Mouse (Mus musculus): ENCODE results near the gene Xpc. TPM values are rescaled to one million over a fixed set of nuclear protein-coding genes. Genes with fewer than 3 reads are reported as not detected.

Xpc gene
- 16.4 and 18.9 TPM in 2 replicates for polyA plus RNA-seq (2014; fragmentation: Nextera tagmentation; extraction: Ambion mirVana)

- ATAC-seq (replicated peaks; ENCODE audit: low FRiP score, low TSS enrichment, low read depth) (peak; percentile 99), DNase-seq (ENCODE audit: low spot score) (peak; percentile 100)
- Histone ChIP-seq H3K4me1 (replicated peaks; ENCODE audit: control insufficient read depth, insufficient read depth, low read length) (peaks cover 16% of the 10 kb centered on the region), H3K27ac (ENCODE audit: low read depth) (peak within 1 kb of the TSS; percentile 73), H3K4me2 (ENCODE audit: low read length) (peak within 1 kb of the TSS; percentile 82), H3K4me3 (ENCODE audit: low read depth, low read length) (peak within 1 kb of the TSS; percentile 75), H3K36me3 (ENCODE audit: control insufficient read depth, insufficient read depth, low read length) (peaks cover 37% of the 10 kb centered on the region), H3K9ac (ENCODE audit: low read length) (peak within 1 kb of the TSS; percentile 80), H3K9me3 (ENCODE audit: control insufficient read depth, low read length) (no peaks in the 10 kb centered on the region), H3K27me3 (replicated peaks; ENCODE audit: control insufficient read depth, insufficient read depth, low read length) (no peaks in the 10 kb centered on the region)
- under 1% methylated on average over 80 of the region's 80 CpGs for WGBS
Observed at GRCm38 (mm10) chr6:91515545-91516449, at the start of gene Xpc, which contains the start of gene Lsm3. Xpc (minus strand) TSS chr6:91515888. Lsm3 (plus strand) TSS chr6:91515928.

DNA sequence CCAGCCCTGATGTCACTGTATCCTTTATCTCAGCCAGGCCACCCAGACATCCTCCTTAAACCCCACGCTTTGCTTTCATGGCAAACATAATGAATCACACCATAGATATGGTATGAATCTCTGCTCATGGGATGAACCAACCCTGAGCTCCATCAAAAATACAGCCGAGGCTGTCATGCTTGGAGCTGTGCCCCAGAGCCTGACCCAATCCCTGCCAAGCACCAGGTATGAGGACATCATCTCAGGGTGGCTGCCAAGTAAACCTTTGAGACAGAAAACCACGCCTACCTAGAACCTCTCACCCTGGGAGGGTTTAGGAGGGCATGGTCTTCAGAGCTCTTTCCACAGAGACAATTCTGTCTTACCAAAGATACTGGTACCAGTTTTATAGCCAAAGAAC lies 47.3 kb upstream of the Xpc start:
- Histone ChIP-seq H3K4me3 (ENCODE audit: low read depth, low read length) (no peak overlapping the region), H3K9ac (ENCODE audit: low read length) (no peak overlapping the region), H3K9me3 (ENCODE audit: control insufficient read depth, low read length) (no peaks in the 10 kb centered on the region), H3K4me2 (ENCODE audit: low read length) (no peak overlapping the region), H3K27ac (ENCODE audit: low read depth) (no peak overlapping the region), H3K27me3 (replicated peaks; ENCODE audit: control insufficient read depth, insufficient read depth, low read length) (no peaks in the 10 kb centered on the region), H3K4me1 (replicated peaks; ENCODE audit: control insufficient read depth, insufficient read depth, low read length) (peaks cover 9% of the 10 kb centered on the region), H3K36me3 (ENCODE audit: control insufficient read depth, insufficient read depth, low read length) (no peaks in the 10 kb centered on the region)
- 60% methylated on average over 3 of the region's 3 CpGs for WGBS
- no peak for ATAC-seq (replicated peaks; ENCODE audit: low FRiP score, low TSS enrichment, low read depth)
- DNase-seq (ENCODE audit: low spot score): no peak

GRCm38 (mm10) chr6:91560186-91560585 lies 44.5 kb upstream of the Xpc start:
- ATAC-seq (replicated peaks; ENCODE audit: low FRiP score, low TSS enrichment, low read depth) (no peak), DNase-seq (ENCODE audit: low spot score) (no peak)
- Histone ChIP-seq H3K9me3 (ENCODE audit: control insufficient read depth, low read length) (no peaks in the 10 kb centered on the region), H3K4me2 (ENCODE audit: low read length) (no peak overlapping the region), H3K27ac (ENCODE audit: low read depth) (no peak overlapping the region), H3K9ac (ENCODE audit: low read length) (no peak overlapping the region), H3K27me3 (replicated peaks; ENCODE audit: control insufficient read depth, insufficient read depth, low read length) (no peaks in the 10 kb centered on the region), H3K36me3 (ENCODE audit: control insufficient read depth, insufficient read depth, low read length) (no peaks in the 10 kb centered on the region), H3K4me1 (replicated peaks; ENCODE audit: control insufficient read depth, insufficient read depth, low read length) (no peaks in the 10 kb centered on the region; the same call in 1 of the 2 replicates), H3K4me3 (ENCODE audit: low read depth, low read length) (no peak overlapping the region)
- WGBS: 93% methylated on average over 3 of the region's 3 CpGs

GRCm38 (mm10) chr6:91559371-91559770 lies 43.7 kb upstream of the Xpc start:
- H3K9ac ChIP-seq (ENCODE audit: low read length): no peak overlapping the region

GRCm38 (mm10) chr6:91558565-91558964 lies 42.9 kb upstream of the Xpc start:
- Histone ChIP-seq H3K9ac (ENCODE audit: low read length) (no peak overlapping the region), H3K4me3 (ENCODE audit: low read depth, low read length) (no peak overlapping the region), H3K27ac (ENCODE audit: low read depth) (no peak overlapping the region), H3K27me3 (replicated peaks; ENCODE audit: control insufficient read depth, insufficient read depth, low read length) (no peaks in the 10 kb centered on the region), H3K36me3 (ENCODE audit: control insufficient read depth, insufficient read depth, low read length) (no peaks in the 10 kb centered on the region), H3K4me2 (ENCODE audit: low read length) (no peak overlapping the region), H3K9me3 (ENCODE audit: control insufficient read depth, low read length) (no peaks in the 10 kb centered on the region), H3K4me1 (replicated peaks; ENCODE audit: control insufficient read depth, insufficient read depth, low read length) (no peaks in the 10 kb centered on the region; the same call in 1 of the 2 replicates)
- ATAC-seq (replicated peaks; ENCODE audit: low FRiP score, low TSS enrichment, low read depth) (no peak), DNase-seq (ENCODE audit: low spot score) (no peak)
- whole genome bisulfite sequencing: 26% methylated on average over 1 of the region's 1 CpGs

More at GRCm38 (mm10) chr6:91559371-91559770, 43.7 kb upstream of the Xpc start:
- Histone ChIP-seq H3K9me3 (ENCODE audit: control insufficient read depth, low read length) (no peaks in the 10 kb centered on the region), H3K4me3 (ENCODE audit: low read depth, low read length) (no peak overlapping the region), H3K36me3 (ENCODE audit: control insufficient read depth, insufficient read depth, low read length) (no peaks in the 10 kb centered on the region), H3K4me2 (ENCODE audit: low read length) (no peak overlapping the region), H3K4me1 (replicated peaks; ENCODE audit: control insufficient read depth, insufficient read depth, low read length) (no peaks in the 10 kb centered on the region; the same call in 1 of the 2 replicates), H3K27ac (ENCODE audit: low read depth) (no peak overlapping the region), H3K27me3 (replicated peaks; ENCODE audit: control insufficient read depth, insufficient read depth, low read length) (no peaks in the 10 kb centered on the region)
- DNase-seq (ENCODE audit: low spot score) (no peak), ATAC-seq (replicated peaks; ENCODE audit: low FRiP score, low TSS enrichment, low read depth) (no peak)
- WGBS: 73% methylated on average over 4 of the region's 4 CpGs

GRCm38 (mm10) chr6:91552693-91553092 lies 37.0 kb upstream of the Xpc start:
- DNase-seq (ENCODE audit: low spot score) (no peak), ATAC-seq (replicated peaks; ENCODE audit: low FRiP score, low TSS enrichment, low read depth) (no peak)
- H3K9ac ChIP-seq (ENCODE audit: low read length): no peak overlapping the region
- no peak overlapping the region for H3K27ac ChIP-seq (ENCODE audit: low read depth)
- no peaks in the 10 kb centered on the region for H3K4me1 ChIP-seq (replicated peaks; ENCODE audit: control insufficient read depth, insufficient read depth, low read length)
- H3K9me3 ChIP-seq (ENCODE audit: control insufficient read depth, low read length): no peaks in the 10 kb centered on the region
- 59% methylated on average over 3 of the region's 3 CpGs for WGBS
- no peak overlapping the region for H3K4me2 ChIP-seq (ENCODE audit: low read length)
- no peaks in the 10 kb centered on the region for H3K27me3 ChIP-seq (replicated peaks; ENCODE audit: control insufficient read depth, insufficient read depth, low read length)
- H3K4me3 ChIP-seq (ENCODE audit: low read depth, low read length): no peak overlapping the region
- no peaks in the 10 kb centered on the region for H3K36me3 ChIP-seq (ENCODE audit: control insufficient read depth, insufficient read depth, low read length)

DNA sequence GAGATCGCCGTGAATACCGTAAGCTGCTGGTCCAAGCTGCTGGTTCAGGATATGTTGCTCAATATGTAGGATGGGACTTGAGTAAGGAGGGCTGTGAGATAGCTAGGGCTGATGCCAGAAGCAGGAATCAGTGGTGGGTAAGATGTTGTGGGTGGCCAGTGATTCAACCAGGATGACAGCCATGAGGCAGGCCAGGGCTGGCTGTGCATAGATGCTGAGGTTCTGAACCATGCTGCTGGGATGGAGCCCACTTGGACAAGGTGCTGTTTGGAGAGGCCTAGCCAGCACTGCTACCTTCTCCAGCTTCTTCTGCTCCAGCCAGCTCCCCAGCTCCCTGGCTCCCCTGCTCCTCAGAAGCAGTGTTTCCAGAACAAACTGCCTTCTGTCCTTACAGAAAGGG lies 36.0 kb upstream of the Xpc start:
- DNase-seq (ENCODE audit: low spot score) (no peak), ATAC-seq (replicated peaks; ENCODE audit: low FRiP score, low TSS enrichment, low read depth) (no peak)
- Histone ChIP-seq H3K27me3 (replicated peaks; ENCODE audit: control insufficient read depth, insufficient read depth, low read length) (no peaks in the 10 kb centered on the region), H3K36me3 (ENCODE audit: control insufficient read depth, insufficient read depth, low read length) (no peaks in the 10 kb centered on the region), H3K27ac (ENCODE audit: low read depth) (no peak overlapping the region), H3K4me1 (replicated peaks; ENCODE audit: control insufficient read depth, insufficient read depth, low read length) (no peaks in the 10 kb centered on the region), H3K4me3 (ENCODE audit: low read depth, low read length) (no peak overlapping the region), H3K4me2 (ENCODE audit: low read length) (no peak overlapping the region), H3K9ac (ENCODE audit: low read length) (no peak overlapping the region), H3K9me3 (ENCODE audit: control insufficient read depth, low read length) (no peaks in the 10 kb centered on the region)
- WGBS: 95% methylated on average over 3 of the region's 3 CpGs

DNA sequence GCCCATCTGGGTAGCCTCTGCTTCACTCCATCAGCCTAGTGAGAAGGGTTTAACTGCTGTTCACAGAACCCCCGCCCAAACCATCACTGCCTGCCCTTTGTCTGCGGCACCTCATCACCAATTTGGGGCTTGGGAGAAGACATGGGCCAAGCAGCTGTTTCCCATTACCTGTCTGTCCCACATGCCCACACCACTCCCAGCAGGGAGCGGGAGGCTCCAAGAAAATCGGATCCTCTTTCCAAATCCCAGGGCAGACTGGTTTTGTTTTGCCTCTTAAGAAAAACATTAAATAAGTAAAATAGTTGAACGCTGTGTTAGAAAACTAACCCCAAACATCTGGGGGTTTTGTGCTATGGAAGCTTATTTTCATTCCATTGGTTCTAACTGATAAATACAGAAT lies 33.9 kb upstream of the Xpc start:
- Histone ChIP-seq H3K4me1 (replicated peaks; ENCODE audit: control insufficient read depth, insufficient read depth, low read length) (no peaks in the 10 kb centered on the region), H3K27me3 (replicated peaks; ENCODE audit: control insufficient read depth, insufficient read depth, low read length) (no peaks in the 10 kb centered on the region), H3K9me3 (ENCODE audit: control insufficient read depth, low read length) (no peaks in the 10 kb centered on the region), H3K4me3 (ENCODE audit: low read depth, low read length) (no peak overlapping the region), H3K27ac (ENCODE audit: low read depth) (no peak overlapping the region), H3K36me3 (ENCODE audit: control insufficient read depth, insufficient read depth, low read length) (no peaks in the 10 kb centered on the region), H3K4me2 (ENCODE audit: low read length) (no peak overlapping the region), H3K9ac (ENCODE audit: low read length) (no peak overlapping the region)
- DNase-seq (ENCODE audit: low spot score): no peak
- ATAC-seq (replicated peaks; ENCODE audit: low FRiP score, low TSS enrichment, low read depth): no peak
- 54% methylated on average over 5 of the region's 5 CpGs for WGBS

GRCm38 (mm10) chr6:91547313-91547712 lies 31.6 kb upstream of the Xpc start:
- Histone ChIP-seq H3K4me1 (replicated peaks; ENCODE audit: control insufficient read depth, insufficient read depth, low read length) (no peaks in the 10 kb centered on the region), H3K9me3 (ENCODE audit: control insufficient read depth, low read length) (no peaks in the 10 kb centered on the region), H3K36me3 (ENCODE audit: control insufficient read depth, insufficient read depth, low read length) (no peaks in the 10 kb centered on the region), H3K4me2 (ENCODE audit: low read length) (no peak overlapping the region), H3K27me3 (replicated peaks; ENCODE audit: control insufficient read depth, insufficient read depth, low read length) (no peaks in the 10 kb centered on the region), H3K27ac (ENCODE audit: low read depth) (no peak overlapping the region), H3K4me3 (ENCODE audit: low read depth, low read length) (no peak overlapping the region), H3K9ac (ENCODE audit: low read length) (no peak overlapping the region)
- WGBS: 48% methylated on average over 1 of the region's 1 CpGs
- no peak for DNase-seq (ENCODE audit: low spot score)
- ATAC-seq (replicated peaks; ENCODE audit: low FRiP score, low TSS enrichment, low read depth): no peak

Data from intestine, embryonic 14.5 days (tissue).